Mouse (Mus musculus): ENCODE data around the gene Fcgr3. TPM values are rescaled to one million over a fixed set of nuclear protein-coding genes. Genes with fewer than 3 reads are reported as not detected.

The Fcgr3 gene
- polyA plus RNA-seq, 1 experiment from 2014 or later: 11.1 TPM

- Histone ChIP-seq H3K9ac (replicated peaks; ENCODE audit: low read depth, low read length) (no peak overlapping the region), H3K4me1 (ENCODE audit: control insufficient read depth, insufficient read depth, low read length) (no peaks in the 10 kb centered on the region), H3K9me3 (ENCODE audit: control insufficient read depth, low read depth, low read length) (no peaks in the 10 kb centered on the region), H3K36me3 (ENCODE audit: control insufficient read depth, insufficient read depth, low read length) (no peaks in the 10 kb centered on the region), H3K4me3 (ENCODE audit: low read depth, low read length) (no peak overlapping the region), H3K4me2 (replicated peaks; ENCODE audit: low read depth, low read length) (no peak overlapping the region), H3K27ac (ENCODE audit: low read length) (no peak overlapping the region), H3K27me3 (ENCODE audit: control insufficient read depth, insufficient read depth, low read length) (no peaks in the 10 kb centered on the region)
- 83% methylated on average over 5 of the region's 5 CpGs for WGBS
- no peak for ATAC-seq (ENCODE audit: insufficient number of reproducible peaks, insufficient read depth, low FRiP score, low read depth)
These were observed 7.5 kb downstream of the Fcgr3 start for GRCm38 (mm10) chr1:171057253-171057652.

GRCm38 (mm10) chr1:171053305-171053704 is 11.4 kb downstream of the Fcgr3 start:
- no peaks in the 10 kb centered on the region for H3K9me3 ChIP-seq (ENCODE audit: control insufficient read depth, low read depth, low read length)
- H3K4me1 ChIP-seq (ENCODE audit: control insufficient read depth, insufficient read depth, low read length): no peaks in the 10 kb centered on the region
- no peak overlapping the region for H3K27ac ChIP-seq (ENCODE audit: low read length)
- no peak for ATAC-seq (ENCODE audit: insufficient number of reproducible peaks, insufficient read depth, low FRiP score, low read depth)
- H3K4me2 ChIP-seq (replicated peaks; ENCODE audit: low read depth, low read length): no peak overlapping the region
- no peaks in the 10 kb centered on the region for H3K36me3 ChIP-seq (ENCODE audit: control insufficient read depth, insufficient read depth, low read length)
- no peak overlapping the region for H3K9ac ChIP-seq (replicated peaks; ENCODE audit: low read depth, low read length)
- no peaks in the 10 kb centered on the region for H3K27me3 ChIP-seq (ENCODE audit: control insufficient read depth, insufficient read depth, low read length)
- WGBS: 81% methylated on average over 6 of the region's 6 CpGs
- no peak overlapping the region for H3K4me3 ChIP-seq (ENCODE audit: low read depth, low read length)

GRCm38 (mm10) chr1:171050774-171051173 is 14.0 kb downstream of the Fcgr3 start:
- WGBS: 72% methylated on average over 7 of the region's 7 CpGs
- Histone ChIP-seq H3K9me3 (ENCODE audit: control insufficient read depth, low read depth, low read length) (no peaks in the 10 kb centered on the region), H3K27me3 (ENCODE audit: control insufficient read depth, insufficient read depth, low read length) (no peaks in the 10 kb centered on the region), H3K27ac (ENCODE audit: low read length) (no peak overlapping the region), H3K4me1 (ENCODE audit: control insufficient read depth, insufficient read depth, low read length) (no peaks in the 10 kb centered on the region), H3K4me3 (ENCODE audit: low read depth, low read length) (no peak overlapping the region), H3K36me3 (ENCODE audit: control insufficient read depth, insufficient read depth, low read length) (no peaks in the 10 kb centered on the region), H3K4me2 (replicated peaks; ENCODE audit: low read depth, low read length) (no peak overlapping the region), H3K9ac (replicated peaks; ENCODE audit: low read depth, low read length) (no peak overlapping the region)
- ATAC-seq (ENCODE audit: insufficient number of reproducible peaks, insufficient read depth, low FRiP score, low read depth): no peak

GRCm38 (mm10) chr1:171049263-171049662 is 15.5 kb downstream of the Fcgr3 start:
- Histone ChIP-seq H3K36me3 (ENCODE audit: control insufficient read depth, insufficient read depth, low read length) (no peaks in the 10 kb centered on the region), H3K4me3 (ENCODE audit: low read depth, low read length) (no peak overlapping the region), H3K9me3 (ENCODE audit: control insufficient read depth, low read depth, low read length) (no peaks in the 10 kb centered on the region), H3K9ac (replicated peaks; ENCODE audit: low read depth, low read length) (no peak overlapping the region), H3K27me3 (ENCODE audit: control insufficient read depth, insufficient read depth, low read length) (no peaks in the 10 kb centered on the region), H3K4me2 (replicated peaks; ENCODE audit: low read depth, low read length) (no peak overlapping the region), H3K4me1 (ENCODE audit: control insufficient read depth, insufficient read depth, low read length) (no peaks in the 10 kb centered on the region), H3K27ac (ENCODE audit: low read length) (no peak overlapping the region)
- ATAC-seq (ENCODE audit: insufficient number of reproducible peaks, insufficient read depth, low FRiP score, low read depth): no peak
- WGBS: 61% methylated on average over 10 of the region's 10 CpGs

- H3K27me3 ChIP-seq (ENCODE audit: control insufficient read depth, insufficient read depth, low read length): no peaks in the 10 kb centered on the region
- no peak overlapping the region for H3K9ac ChIP-seq (replicated peaks; ENCODE audit: low read depth, low read length)
- 78% methylated on average over 3 of the region's 3 CpGs for WGBS
- H3K4me2 ChIP-seq (replicated peaks; ENCODE audit: low read depth, low read length): no peak overlapping the region
- no peak for ATAC-seq (ENCODE audit: insufficient number of reproducible peaks, insufficient read depth, low FRiP score, low read depth)
- H3K27ac ChIP-seq (ENCODE audit: low read length): no peak overlapping the region
- H3K9me3 ChIP-seq (ENCODE audit: control insufficient read depth, low read depth, low read length): no peaks in the 10 kb centered on the region
- H3K4me3 ChIP-seq (ENCODE audit: low read depth, low read length): no peak overlapping the region
- H3K4me1 ChIP-seq (ENCODE audit: control insufficient read depth, insufficient read depth, low read length): no peaks in the 10 kb centered on the region
- H3K36me3 ChIP-seq (ENCODE audit: control insufficient read depth, insufficient read depth, low read length): no peaks in the 10 kb centered on the region
These were observed 18.2 kb downstream of the Fcgr3 start for GRCm38 (mm10) chr1:171046501-171046900.

GRCm38 (mm10) chr1:171045079-171045465 is 19.7 kb downstream of the Fcgr3 start:
- peak; percentile 19; the same call in 1 of the 2 replicates for ATAC-seq (ENCODE audit: insufficient number of reproducible peaks, insufficient read depth, low FRiP score, low read depth)
- 7% methylated on average over 14 of the region's 14 CpGs for WGBS
- Histone ChIP-seq H3K9me3 (ENCODE audit: control insufficient read depth, low read depth, low read length) (no peaks in the 10 kb centered on the region), H3K4me1 (ENCODE audit: control insufficient read depth, insufficient read depth, low read length) (no peaks in the 10 kb centered on the region), H3K27me3 (ENCODE audit: control insufficient read depth, insufficient read depth, low read length) (no peaks in the 10 kb centered on the region), H3K4me3 (ENCODE audit: low read depth, low read length) (peak overlapping the region; percentile 49), H3K27ac (ENCODE audit: low read length) (no peak overlapping the region), H3K4me2 (replicated peaks; ENCODE audit: low read depth, low read length) (peak overlapping the region; percentile 37), H3K36me3 (ENCODE audit: control insufficient read depth, insufficient read depth, low read length) (no peaks in the 10 kb centered on the region), H3K9ac (replicated peaks; ENCODE audit: low read depth, low read length) (0 out of 2 replicates have a peak overlapping the region, but pooled peaks have one; percentile 7)

GRCm38 (mm10) chr1:171044365-171045078 is 20.2 kb downstream of the Fcgr3 start:
- WGBS: under 1% methylated on average over 33 of the region's 33 CpGs
- Histone ChIP-seq H3K4me1 (ENCODE audit: control insufficient read depth, insufficient read depth, low read length) (no peaks in the 10 kb centered on the region), H3K27me3 (ENCODE audit: control insufficient read depth, insufficient read depth, low read length) (no peaks in the 10 kb centered on the region), H3K9ac (replicated peaks; ENCODE audit: low read depth, low read length) (peak overlapping the region; percentile 15; the same call in 1 of the 2 replicates), H3K36me3 (ENCODE audit: control insufficient read depth, insufficient read depth, low read length) (no peaks in the 10 kb centered on the region), H3K27ac (ENCODE audit: low read length) (peak overlapping the region; percentile 69), H3K4me3 (ENCODE audit: low read depth, low read length) (peak overlapping the region; percentile 49), H3K9me3 (ENCODE audit: control insufficient read depth, low read depth, low read length) (no peaks in the 10 kb centered on the region), H3K4me2 (replicated peaks; ENCODE audit: low read depth, low read length) (peak overlapping the region; percentile 37)
- ATAC-seq (ENCODE audit: insufficient number of reproducible peaks, insufficient read depth, low FRiP score, low read depth): peak; percentile 94

- WGBS: 71% methylated on average over 3 of the region's 3 CpGs
- ATAC-seq (ENCODE audit: insufficient number of reproducible peaks, insufficient read depth, low FRiP score, low read depth): no peak
- H3K9ac ChIP-seq (replicated peaks; ENCODE audit: low read depth, low read length): no peak overlapping the region
- peak overlapping the region; percentile 49 for H3K4me3 ChIP-seq (ENCODE audit: low read depth, low read length)
- no peaks in the 10 kb centered on the region for H3K9me3 ChIP-seq (ENCODE audit: control insufficient read depth, low read depth, low read length)
- no peaks in the 10 kb centered on the region for H3K36me3 ChIP-seq (ENCODE audit: control insufficient read depth, insufficient read depth, low read length)
- H3K27ac ChIP-seq (ENCODE audit: low read length): no peak overlapping the region
- H3K4me2 ChIP-seq (replicated peaks; ENCODE audit: low read depth, low read length): peak overlapping the region; percentile 33
- no peaks in the 10 kb centered on the region for H3K27me3 ChIP-seq (ENCODE audit: control insufficient read depth, insufficient read depth, low read length)
- H3K4me1 ChIP-seq (ENCODE audit: control insufficient read depth, insufficient read depth, low read length): no peaks in the 10 kb centered on the region
These were observed 21.1 kb downstream of the Fcgr3 start for GRCm38 (mm10) chr1:171043594-171044153.
